Mouse (Mus musculus): ENCODE measurements around the gene Mpv17l.

- TF ChIP-seq CTCF (IDR thresholded peaks at IDR 0.05; ENCODE audit: borderline replicate concordance, extremely low read depth, insufficient read depth, insufficient read length) (no peak), POLR2A (IDR thresholded peaks at IDR 0.05; ENCODE audit: borderline replicate concordance, extremely low read depth, insufficient read depth, insufficient read length, poor library complexity, severe bottlenecking) (peak; percentile 28; the same call in 1 of the 2 replicates)
Observed at GRCm38 (mm10) chr16:13986574-13987478, 83.9 kb downstream of the Mpv17l start, which contains the start of the genes 2900011O08Rik and Ifitm7.

Data from brain, embryonic 14.5 days (tissue).